Mouse (Mus musculus) embryonic facial prominence, embryonic 13.5 days (tissue): ENCODE results near the gene Rbm8a. TPM values are rescaled to one million over a fixed set of nuclear protein-coding genes. Genes with fewer than 3 reads are reported as not detected.

Experiments
- ATAC-seq: fragments of 200-750 bp; cut with Nextera tagmentation; 2 replicates; pipeline ENCODE4 v1.8.0; 2017; ENCODE audit warnings: low read depth; ENCODE audit not compliant: insufficient number of reproducible peaks, insufficient read depth, low FRiP score, low TSS enrichment
- H3K27ac ChIP-seq: fragments of 300-500 bp; sonication (generic); 2 replicates; pipeline ENCODE4 v1.5.1; 2015; ENCODE audit warnings: moderate library complexity, mild to moderate bottlenecking, inconsistent platforms
- H3K27me3 ChIP-seq: fragments of 300-500 bp; sonication (generic); 2 replicates; pipeline ENCODE4 v1.6.1; 2015; ENCODE audit warnings: mild to moderate bottlenecking, inconsistent platforms
- H3K36me3 ChIP-seq: fragments of 300-500 bp; sonication (generic); 2 replicates; pipeline ENCODE4 v1.6.1; 2015; ENCODE audit warnings: mild to moderate bottlenecking, inconsistent platforms
- H3K4me1 ChIP-seq: fragments of 300-500 bp; sonication (generic); 2 replicates; pipeline ENCODE4 v1.6.1; 2015; ENCODE audit warnings: inconsistent platforms
- H3K4me2 ChIP-seq: fragments of 300-500 bp; sonication (generic); 2 replicates; pipeline ENCODE4 v1.6.1; 2015; ENCODE audit warnings: moderate library complexity, mild to moderate bottlenecking, inconsistent platforms
- H3K4me3 ChIP-seq: fragments of 300-500 bp; sonication (generic); 2 replicates; pipeline ENCODE4 v1.5.1; 2015; ENCODE audit warnings: mild to moderate bottlenecking, inconsistent platforms
- H3K9ac ChIP-seq: fragments of 300-500 bp; sonication (generic); 2 replicates; pipeline ENCODE4 v1.6.1; 2015; ENCODE audit warnings: mild to moderate bottlenecking, inconsistent platforms
- H3K9me3 ChIP-seq: fragments of 300-500 bp; sonication (generic); 2 replicates; pipeline ENCODE4 v1.6.1; 2016; ENCODE audit warnings: inconsistent platforms
- WGBS: fragments of 180-500 bp; shearing (Covaris S2); methylation state at CpG from one replicate; pipeline ENCODE4 v1.1.7; 2015; ENCODE audit warnings: mixed read lengths; 5-methylcytosine and 5-hydroxymethylcytosine counted together
- polyA plus RNA-seq: library from polyadenylated mRNA; unstranded; fragments of >200 nt; fragmentation: Nextera tagmentation; extraction: Ambion mirVana; gene quantifications from 2 replicates; pipeline ENCODE4 v1.2.1, GENCODE M21; 2015

The Rbm8a gene
- polyA plus RNA-seq, 1 experiment from 2014 or later: 157 TPM

DNA sequence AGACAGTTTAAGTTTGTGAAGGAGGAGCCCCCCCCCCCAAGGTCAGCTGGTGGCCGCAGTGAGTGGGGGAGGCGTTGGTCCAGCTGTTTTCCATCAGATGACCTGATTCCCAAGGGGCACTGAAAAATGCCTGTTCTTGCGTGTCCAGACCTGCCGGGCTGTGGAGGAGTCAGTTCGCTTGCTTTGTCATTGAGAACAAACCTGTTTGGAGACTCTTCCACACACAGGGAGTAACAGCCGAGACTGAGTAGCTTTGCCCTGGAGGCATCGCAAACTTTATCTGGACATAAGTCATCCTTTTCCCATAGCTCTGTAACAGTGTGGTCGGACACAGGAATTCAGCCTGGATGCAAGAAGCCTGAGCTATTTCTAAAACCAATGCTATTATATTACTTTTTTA lies 44.7 kb downstream of the Rbm8a start:
- WGBS: 12% methylated on average over 8 of the region's 8 CpGs
- ATAC-seq: no peak

DNA sequence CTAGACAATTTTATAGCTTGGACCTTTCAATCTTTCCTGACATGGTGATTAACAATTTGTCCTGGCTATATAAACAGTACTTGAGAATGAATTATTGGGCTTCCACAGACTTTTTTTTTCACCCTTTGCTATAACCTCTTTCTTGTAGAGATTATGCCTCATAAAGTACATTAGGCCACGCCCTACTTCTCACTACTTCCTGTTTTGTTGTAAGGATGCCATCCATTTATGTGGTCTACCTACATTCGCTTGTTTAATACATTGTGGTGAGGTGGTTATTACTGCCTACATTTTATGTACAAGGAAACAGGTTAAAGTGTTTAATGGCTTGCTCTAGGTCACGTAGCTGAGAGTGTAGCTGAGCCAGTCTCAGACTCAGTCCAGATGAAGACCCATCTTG lies 45.4 kb downstream of the Rbm8a start:
- Histone ChIP-seq H3K4me3 (no peak overlapping the region), H3K9ac (no peak overlapping the region), H3K27ac (peak overlapping the region; percentile 28), H3K27me3 (peaks cover 10% of the 10 kb centered on the region; the same call in 1 of the 2 replicates), H3K4me2 (no peak overlapping the region), H3K9me3 (no peaks in the 10 kb centered on the region), H3K4me1 (peaks cover 17% of the 10 kb centered on the region), H3K36me3 (no peaks in the 10 kb centered on the region)
- ATAC-seq: no peak
- WGBS: 80% methylated on average over 3 of the region's 3 CpGs

More for the DNA sequence above, 44.7 kb downstream of the Rbm8a start:
- Histone ChIP-seq H3K36me3 (no peaks in the 10 kb centered on the region), H3K9me3 (no peaks in the 10 kb centered on the region), H3K4me2 (no peak overlapping the region), H3K4me1 (peaks cover 17% of the 10 kb centered on the region), H3K27ac (0 out of 2 replicates have a peak overlapping the region, but pooled peaks have one; percentile 53), H3K9ac (no peak overlapping the region), H3K27me3 (peaks cover 3% of the 10 kb centered on the region; the same call in 1 of the 2 replicates), H3K4me3 (no peak overlapping the region)

DNA sequence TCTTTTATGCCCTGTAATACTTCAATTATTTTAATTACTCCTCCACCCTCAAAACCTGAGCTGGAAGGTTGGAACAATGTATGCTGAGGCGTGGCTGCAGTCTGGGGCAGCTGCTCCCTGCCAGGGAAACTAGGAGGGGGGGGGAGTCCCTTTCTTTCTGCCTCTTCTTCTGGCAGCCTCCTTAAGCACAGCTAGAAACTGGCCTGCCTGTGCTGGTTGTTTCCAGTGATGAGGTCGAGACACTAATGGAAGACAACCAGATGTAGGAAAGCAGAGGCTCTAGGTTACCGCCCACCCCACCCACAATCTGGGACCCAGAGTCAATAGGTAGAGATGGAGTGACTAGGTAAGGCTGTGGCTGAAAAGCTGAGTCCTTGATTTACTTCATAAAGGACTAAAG lies 46.0 kb downstream of the Rbm8a start:
- no peak for ATAC-seq
- Histone ChIP-seq H3K4me3 (no peak overlapping the region), H3K9ac (no peak overlapping the region), H3K4me2 (no peak overlapping the region), H3K4me1 (peaks cover 12% of the 10 kb centered on the region), H3K27ac (peak overlapping the region; percentile 28), H3K27me3 (peaks cover 14% of the 10 kb centered on the region), H3K36me3 (no peaks in the 10 kb centered on the region), H3K9me3 (no peaks in the 10 kb centered on the region)
- WGBS: 48% methylated on average over 3 of the region's 3 CpGs

DNA sequence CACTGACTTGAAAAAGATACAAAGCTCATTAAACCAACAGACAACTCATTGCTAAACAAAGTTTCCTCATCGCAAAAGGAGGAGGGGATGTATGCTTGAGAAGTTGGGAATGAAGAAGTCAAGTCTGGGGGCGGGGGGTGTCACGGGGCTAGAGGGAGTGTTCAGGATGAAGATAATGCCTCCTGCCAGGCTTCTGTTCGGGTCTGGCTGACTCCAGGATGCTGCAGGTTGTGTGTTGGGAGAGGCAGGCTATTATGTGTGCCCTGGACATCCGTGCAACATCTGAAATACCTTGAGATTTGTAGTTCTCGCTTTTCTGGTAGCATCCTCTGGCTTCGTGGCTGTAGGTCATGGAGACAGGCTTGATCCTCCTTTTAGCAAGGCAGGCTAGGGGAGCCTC lies 48.7 kb downstream of the Rbm8a start:
- peaks cover 17% of the 10 kb centered on the region for H3K27me3 ChIP-seq
- no peaks in the 10 kb centered on the region for H3K36me3 ChIP-seq
- no peak overlapping the region for H3K27ac ChIP-seq
- no peak overlapping the region for H3K9ac ChIP-seq
- H3K4me3 ChIP-seq: no peak overlapping the region
- no peak for ATAC-seq
- no peaks in the 10 kb centered on the region for H3K9me3 ChIP-seq
- WGBS: 72% methylated on average over 7 of the region's 7 CpGs
- H3K4me2 ChIP-seq: no peak overlapping the region
- peaks cover 11% of the 10 kb centered on the region for H3K4me1 ChIP-seq

DNA sequence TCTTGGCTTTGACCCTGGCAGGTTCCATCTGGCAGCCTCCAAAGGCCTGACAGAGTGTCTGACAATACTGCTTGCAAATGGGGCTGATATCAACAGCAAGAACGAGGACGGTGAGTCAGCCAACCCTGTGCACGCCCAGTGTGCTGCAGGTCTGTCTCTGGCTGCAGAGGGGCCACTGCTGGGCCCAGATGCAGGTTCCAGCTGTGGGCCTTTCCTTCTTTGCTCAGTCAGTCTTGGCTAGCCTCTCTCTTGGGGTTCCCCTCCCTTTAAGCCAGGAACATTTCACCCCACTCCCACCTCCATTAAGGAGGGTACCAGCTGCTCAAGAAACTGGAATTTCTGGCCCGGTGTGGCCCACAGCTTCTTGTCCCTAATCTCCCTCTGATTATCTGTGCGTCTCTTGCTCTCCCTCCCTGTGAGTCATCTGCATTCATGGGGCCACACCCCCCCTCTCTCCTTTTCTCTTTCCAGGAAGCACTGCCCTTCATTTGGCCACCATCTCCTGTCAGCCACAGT lies 49.5 kb downstream of the Rbm8a start:
- H3K4me3 ChIP-seq: no peak overlapping the region
- H3K36me3 ChIP-seq: no peaks in the 10 kb centered on the region
- no peaks in the 10 kb centered on the region for H3K9me3 ChIP-seq
- peaks cover 13% of the 10 kb centered on the region for H3K4me1 ChIP-seq
- WGBS: 19% methylated on average over 5 of the region's 5 CpGs
- H3K4me2 ChIP-seq: no peak overlapping the region
- ATAC-seq: no peak
- H3K27ac ChIP-seq: no peak overlapping the region; the same call in 1 of the 2 replicates
- H3K9ac ChIP-seq: no peak overlapping the region
- H3K27me3 ChIP-seq: peaks cover 23% of the 10 kb centered on the region

DNA sequence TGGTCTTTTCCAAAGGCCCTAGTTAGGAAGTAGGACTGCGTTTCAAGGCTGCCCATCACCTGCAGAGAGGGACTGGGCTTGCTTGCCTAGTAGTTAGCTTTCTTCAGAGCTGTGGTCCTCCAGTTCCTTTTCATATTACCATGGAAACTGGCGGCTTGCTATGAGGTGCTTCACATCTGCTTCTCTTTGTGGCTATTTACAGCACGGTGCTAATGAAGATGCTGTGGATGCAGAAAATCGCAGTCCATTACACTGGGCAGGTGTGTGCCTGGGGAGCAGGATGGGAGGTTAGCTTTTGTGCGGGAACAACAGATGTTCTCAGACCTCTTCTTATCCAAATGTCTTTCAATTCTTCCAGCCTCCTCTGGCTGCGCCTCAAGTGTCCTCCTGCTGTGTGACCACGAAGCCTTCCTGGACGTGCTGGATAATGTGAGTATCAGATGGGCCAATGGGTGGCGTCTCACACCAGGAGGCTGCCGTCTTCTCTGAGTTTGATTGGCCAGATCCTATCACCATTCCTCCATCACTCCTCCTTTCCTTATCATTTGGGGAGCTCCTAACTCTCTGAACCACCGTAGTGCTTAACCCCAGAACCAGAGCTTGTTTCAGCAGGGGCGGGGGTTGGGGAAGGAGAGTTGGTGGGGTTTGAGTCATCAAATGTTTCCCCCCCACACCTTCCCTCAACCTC lies 50.7 kb downstream of the Rbm8a start:
- WGBS: 33% methylated on average over 12 of the region's 12 CpGs

More for the DNA sequence above, 50.7 kb downstream of the Rbm8a start:
- Histone ChIP-seq H3K9me3 (no peaks in the 10 kb centered on the region), H3K9ac (no peak overlapping the region), H3K4me3 (no peak overlapping the region), H3K27me3 (peaks cover 30% of the 10 kb centered on the region), H3K27ac (no peak overlapping the region), H3K36me3 (no peaks in the 10 kb centered on the region), H3K4me1 (peaks cover 15% of the 10 kb centered on the region), H3K4me2 (no peak overlapping the region)
- ATAC-seq: no peak

Other genes with a start within 250 kb of the Rbm8a start
- 0.20 TPM in 1 of 2 replicates, not detected in the other for gene BC107364, start 177.6 kb upstream of the Rbm8a start, polyA plus RNA-seq
- 1.5 and 1.9 TPM in 2 replicates for gene Hfe2, start 104.8 kb upstream of the Rbm8a start, polyA plus RNA-seq
- gene Txnip, start 72.0 kb upstream of the Rbm8a start, polyA plus RNA-seq: 113 and 137 TPM in 2 replicates
- gene Gm16253, start 52.9 kb upstream of the Rbm8a start, polyA plus RNA-seq: 1.3 and 1.5 TPM in 2 replicates
- 53.7 and 56.7 TPM in 2 replicates for gene Polr3gl, start 35.8 kb upstream of the Rbm8a start, polyA plus RNA-seq
- gene Ankrd34a, start 33.3 kb upstream of the Rbm8a start, polyA plus RNA-seq: 3.1 and 3.2 TPM in 2 replicates
- gene Lix1l, start 28.8 kb upstream of the Rbm8a start, polyA plus RNA-seq: 8.8 and 9.3 TPM in 2 replicates
- gene Pex11b, start 5.4 kb downstream of the Rbm8a start, polyA plus RNA-seq: 63.5 and 66.8 TPM in 2 replicates
- 0.22 and 0.58 TPM in 2 replicates for gene Gm42957, start 5.5 kb downstream of the Rbm8a start, polyA plus RNA-seq
- gene Itga10, start 15.7 kb downstream of the Rbm8a start, polyA plus RNA-seq: 3.5 and 3.8 TPM in 2 replicates
- gene Ankrd35, start 40.2 kb downstream of the Rbm8a start, polyA plus RNA-seq: 1.3 and 2.1 TPM in 2 replicates
- 71.5 and 75.2 TPM in 2 replicates for gene Pias3, start 66.5 kb downstream of the Rbm8a start, polyA plus RNA-seq
- 13.5 and 16.5 TPM in 2 replicates for gene Nudt17, start 78.6 kb downstream of the Rbm8a start, polyA plus RNA-seq
- 33.3 and 34.5 TPM in 2 replicates for gene Polr3c, start 97.7 kb downstream of the Rbm8a start, polyA plus RNA-seq
- 47.9 and 53.1 TPM in 2 replicates for gene Rnf115, start 97.7 kb downstream of the Rbm8a start, polyA plus RNA-seq
- gene Pdzk1, start 199.4 kb downstream of the Rbm8a start, polyA plus RNA-seq: 0.85 TPM in 1 of 2 replicates, not detected in the other
- 0.13 and 0.17 TPM in 2 replicates for gene Cd160, start 199.4 kb downstream of the Rbm8a start, polyA plus RNA-seq